Mouse (Mus musculus) gastrocnemius, postnatal 4 days (tissue): ENCODE results near the gene Gm8947. TPM values are rescaled to one million over a fixed set of nuclear protein-coding genes. Genes with fewer than 3 reads are reported as not detected.
"Not testable (repeated sequence)": the region's sequence is repeated elsewhere in the genome, so short reads cannot be mapped to it uniquely, and the experiment has no call there.

Experiments
- DNase-seq, 2 experiments: peaks; one replicate each; pipeline ENCODE4 v3.0.0; 2021 to 2022; ENCODE audit warnings: low spot score in 2 of 2, mixed read lengths in 2 of 2
- long read RNA-seq, 2 experiments: library from polyadenylated mRNA; stranded (forward); transcript quantifications; one replicate each; pipeline ENCODE4 v2.0.0; 2021
- total RNA-seq, 2 experiments: library from RNA; stranded (reverse); gene quantifications; 2 replicates each; pipeline ENCODE4 v1.2.3; 2021

The Gm8947 gene
- total RNA-seq = not detected
- long read RNA-seq, experiment 1 = 0 reads
- long read RNA-seq, experiment 2 = 0 reads

GRCm38 (mm10) chr1:151192075-151192474 is at the start of gene Gm8947:
Gm8947 (plus strand) TSS chr1:151192376.
- DNase-seq = not testable (repeated sequence)

- no peak for DNase-seq
These were observed 47.6 kb upstream of the Gm8947 start for GRCm38 (mm10) chr1:151144471-151145146.

DNA sequence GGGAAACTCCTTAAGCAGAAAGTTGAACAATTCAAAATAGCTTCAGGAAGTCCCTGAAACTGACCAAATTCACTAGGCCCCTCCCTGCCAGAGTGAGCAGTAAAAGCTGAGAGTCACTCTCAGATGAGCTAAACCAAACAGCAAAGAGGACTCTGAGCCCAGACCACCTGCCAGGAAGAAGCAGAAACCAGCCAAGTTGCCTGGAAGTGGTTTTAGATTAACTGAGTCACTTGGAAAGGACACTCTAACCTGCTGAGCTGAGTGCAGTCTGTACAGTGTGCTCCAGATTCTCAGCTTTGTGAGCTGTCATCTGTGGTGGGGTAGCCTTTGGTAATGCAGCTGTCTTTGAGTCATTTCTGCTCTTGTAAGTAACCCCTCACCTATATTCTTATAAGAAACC is 44.4 kb upstream of the Gm8947 start:
- DNase-seq = no peak

- DNase-seq = no peak
These were observed 42.0 kb upstream of the Gm8947 start for GRCm38 (mm10) chr1:151150211-151150610.

DNA sequence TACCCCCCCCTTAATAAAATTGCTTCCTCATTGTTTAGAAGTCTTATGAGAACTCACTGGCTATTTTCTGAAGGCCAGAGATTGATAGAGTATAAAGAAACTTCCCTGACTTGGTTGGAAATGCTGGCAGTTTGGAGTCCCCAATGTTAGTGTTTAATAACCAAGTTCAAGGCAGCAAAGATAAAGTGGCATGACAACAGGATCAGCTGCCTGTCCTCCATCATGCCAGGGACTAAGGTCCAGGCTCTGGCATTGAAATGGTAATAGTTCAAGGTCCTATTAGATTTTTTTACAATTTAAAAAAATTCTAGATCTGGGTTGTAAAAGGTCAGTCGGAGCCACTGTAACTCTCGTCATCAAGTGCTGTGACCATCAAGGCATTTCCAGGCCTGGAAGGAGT is 41.1 kb upstream of the Gm8947 start:
- no peak for DNase-seq

DNA sequence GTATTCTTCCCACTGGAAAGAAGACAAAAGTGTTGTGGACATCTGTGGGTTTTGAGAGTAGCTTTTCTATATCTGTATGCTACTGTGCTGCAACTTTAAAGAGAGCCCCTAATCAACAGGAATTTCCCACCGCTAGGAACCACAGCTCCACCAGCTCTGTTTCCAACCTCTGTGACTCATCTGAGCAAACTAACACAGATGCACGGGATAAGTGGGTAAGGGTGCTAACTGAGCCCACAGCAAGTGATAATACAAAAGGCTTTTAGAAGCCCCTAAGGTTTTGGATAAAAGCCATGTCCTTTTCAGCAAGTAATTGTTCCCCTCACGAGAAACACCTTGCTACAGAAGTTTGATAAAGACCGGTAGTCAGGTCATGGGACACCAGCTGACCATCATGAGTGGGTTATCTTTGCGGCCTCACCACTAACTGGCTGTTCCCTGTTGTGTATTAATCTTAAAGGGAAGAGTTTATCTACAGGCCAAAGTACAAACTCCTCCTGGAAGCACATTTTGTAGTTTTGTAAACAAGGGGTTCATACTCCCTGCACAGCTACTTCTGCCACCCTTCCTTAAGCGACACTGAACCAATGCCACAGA is 39.0 kb upstream of the Gm8947 start:
- DNase-seq = no peak

- DNase-seq = not testable (repeated sequence)
These were observed 38.0 kb upstream of the Gm8947 start for GRCm38 (mm10) chr1:151154131-151154530.

DNA sequence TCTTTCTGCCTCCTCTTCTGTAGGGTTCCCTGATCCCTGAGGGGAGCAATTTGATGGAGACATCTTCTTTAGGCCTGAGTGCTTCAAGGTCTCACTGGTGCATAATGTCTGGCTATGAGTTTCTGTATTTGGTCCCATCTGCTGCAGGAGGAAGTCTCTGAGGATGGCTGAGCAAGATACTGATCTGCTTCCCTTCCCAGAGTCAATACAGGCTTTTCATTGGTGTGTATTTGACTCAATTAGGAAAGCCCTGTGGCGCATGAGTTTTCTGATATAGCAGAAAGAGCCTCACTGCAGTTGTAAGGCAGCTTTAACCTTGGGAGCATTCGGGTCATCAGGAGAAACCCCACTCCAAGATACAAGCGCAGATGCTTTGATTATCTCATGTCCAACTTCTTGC is 36.0 kb upstream of the Gm8947 start:
- no peak for DNase-seq

- no peak for DNase-seq
These were observed 35.2 kb upstream of the Gm8947 start for GRCm38 (mm10) chr1:151156777-151157632.

- no peak for DNase-seq
These were observed 34.0 kb upstream of the Gm8947 start for GRCm38 (mm10) chr1:151157963-151158856.

DNA sequence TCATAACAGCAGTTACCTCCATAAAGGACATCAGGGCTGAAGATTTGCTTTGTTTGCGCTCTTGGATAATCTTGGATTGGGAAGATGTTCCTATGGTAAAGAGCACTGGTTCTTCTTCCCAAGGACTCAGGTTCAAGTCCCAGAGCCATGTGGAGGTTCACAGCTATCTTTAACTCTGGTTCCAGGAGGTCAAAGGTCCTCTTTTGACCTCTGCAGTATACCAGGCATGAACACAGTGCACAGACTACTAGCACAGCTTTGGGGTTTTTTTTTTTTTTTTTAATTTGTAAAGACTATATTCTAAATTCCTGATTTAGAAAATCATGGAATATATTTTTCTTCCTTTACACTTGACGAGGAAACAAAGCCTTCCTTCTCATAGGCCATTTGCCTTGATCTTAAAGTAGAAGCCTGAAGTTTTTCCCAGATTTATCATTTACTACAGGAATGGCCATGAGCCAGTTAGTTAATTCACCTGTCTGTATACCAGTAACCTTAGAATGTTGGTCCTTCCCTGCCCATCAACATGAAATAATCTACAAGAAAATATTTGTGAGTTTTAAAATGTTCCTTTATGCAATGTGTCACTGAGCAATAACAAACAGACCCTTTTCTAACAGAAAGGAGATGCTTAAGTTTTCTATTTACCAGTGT is 33.2 kb upstream of the Gm8947 start:
- DNase-seq = no peak

- no peak for DNase-seq
These were observed 26.1 kb upstream of the Gm8947 start for GRCm38 (mm10) chr1:151166031-151166430.

DNA sequence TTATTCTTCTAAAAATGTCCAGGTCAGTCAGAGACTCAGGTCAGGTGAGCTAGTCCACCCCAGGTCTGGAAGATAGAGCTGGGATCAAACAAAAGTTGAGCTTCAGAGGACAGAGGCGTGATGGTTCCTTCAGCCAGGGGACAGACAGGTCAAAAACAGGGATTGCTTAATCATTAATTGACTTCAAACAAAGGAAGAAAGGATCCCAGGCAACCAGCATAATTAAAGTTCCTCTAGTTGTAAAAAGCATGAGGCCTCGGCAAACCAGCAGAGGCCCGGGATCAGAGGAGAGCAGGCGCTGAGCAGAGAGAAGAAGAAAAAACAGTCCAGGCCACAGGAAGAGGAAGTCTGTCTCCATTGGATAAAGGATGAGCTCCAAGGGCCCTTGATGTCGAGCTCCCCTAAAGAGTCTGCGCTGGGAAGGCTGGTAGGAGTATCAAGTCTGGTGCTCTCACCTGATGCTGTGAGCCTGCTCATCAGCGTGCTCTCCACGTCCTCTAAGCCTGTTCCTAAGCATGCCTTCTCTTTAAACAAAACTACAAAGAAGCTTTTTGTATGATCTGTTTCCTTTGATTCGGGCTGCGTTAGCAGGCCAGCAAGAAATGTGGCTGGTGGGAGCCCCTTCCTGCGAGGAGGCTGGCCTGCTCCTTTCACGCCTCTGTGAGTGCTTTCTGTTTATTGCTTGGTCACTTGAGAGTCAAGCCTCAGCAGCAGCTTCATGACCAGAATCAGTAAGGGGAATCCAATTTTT is 24.7 kb upstream of the Gm8947 start:
- DNase-seq = no peak

DNA sequence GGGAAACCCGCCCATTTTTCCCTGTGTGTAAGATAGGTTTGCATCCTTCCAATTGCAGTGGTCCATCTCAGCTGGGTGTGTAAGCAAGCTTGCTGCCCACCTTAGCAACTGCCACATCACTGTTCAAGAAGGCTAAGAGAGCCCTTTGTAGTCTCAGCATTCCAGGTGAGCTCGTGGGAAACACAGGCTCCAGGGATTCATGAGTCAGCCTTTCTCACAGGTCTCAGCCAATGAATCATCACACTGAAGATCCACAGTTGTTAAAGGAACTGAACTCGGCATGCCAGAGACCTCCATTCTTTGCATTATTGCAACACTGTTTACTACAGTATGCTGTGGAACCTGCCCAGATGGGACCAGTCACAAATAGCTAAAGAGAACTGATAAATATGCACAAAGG is 23.5 kb upstream of the Gm8947 start:
- DNase-seq = no peak

- no peak for DNase-seq
These were observed 20.4 kb upstream of the Gm8947 start for GRCm38 (mm10) chr1:151171572-151172461.

DNA sequence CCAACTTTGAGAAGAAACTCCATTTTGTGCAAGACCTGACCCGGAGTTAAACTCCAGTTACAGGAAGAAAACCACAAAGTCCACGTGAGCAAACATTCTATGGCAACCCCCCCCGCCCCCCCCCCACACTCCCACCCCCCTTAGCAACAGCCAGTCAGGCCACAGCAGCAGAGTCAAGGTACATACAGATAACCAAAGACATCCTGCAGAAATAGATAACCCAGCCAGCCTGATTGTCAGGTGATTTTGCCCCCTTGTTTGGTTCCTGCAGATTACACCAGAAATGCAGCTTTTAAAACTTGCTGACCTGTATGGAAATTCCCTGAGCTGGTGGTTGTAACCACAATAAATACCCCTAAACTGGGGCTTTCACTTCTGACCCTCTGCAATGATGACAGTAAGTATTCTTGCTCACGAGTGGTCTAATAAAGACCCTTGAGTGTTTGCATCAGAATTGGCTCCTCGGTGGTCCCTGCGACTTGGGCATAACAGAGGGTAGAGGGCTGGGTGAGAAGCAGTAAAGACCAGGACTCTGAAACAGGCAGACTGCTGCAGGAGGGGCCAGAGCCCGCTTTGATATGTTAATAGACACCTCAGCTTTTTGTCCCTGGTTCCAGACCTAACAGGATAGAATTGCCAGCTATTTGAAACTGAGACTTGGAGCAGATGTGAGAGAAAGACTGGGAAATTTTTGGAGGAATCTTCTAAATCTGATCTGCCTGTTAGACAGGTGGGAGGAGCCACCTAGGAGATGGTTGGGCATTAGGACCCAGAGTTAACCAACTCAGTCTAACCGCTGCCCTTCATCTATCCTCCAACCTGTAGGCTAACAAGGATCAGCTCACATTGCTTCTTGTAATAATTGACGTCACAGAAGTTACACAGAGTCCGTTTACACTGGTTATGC is 14.9 kb upstream of the Gm8947 start:
- no peak for DNase-seq

DNA sequence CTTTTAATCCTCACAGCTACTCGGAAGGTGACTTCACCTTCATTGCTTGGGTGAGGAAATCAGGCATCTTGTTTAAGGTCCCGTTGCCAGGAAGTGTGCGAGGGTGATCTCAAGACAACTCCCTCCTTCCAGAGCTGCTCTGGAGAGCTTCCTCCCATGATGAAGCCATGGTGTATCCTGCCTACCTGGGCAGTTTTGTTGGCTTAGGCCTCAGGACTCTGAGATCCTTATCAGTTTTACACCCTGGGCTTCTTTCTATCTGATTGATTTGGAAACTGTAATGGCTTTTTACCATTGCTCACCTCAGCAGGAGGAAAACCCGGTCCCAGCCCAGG is 14.3 kb upstream of the Gm8947 start:
- DNase-seq = no peak
